Mouse (Mus musculus) liver, embryonic 15.5 days (tissue): ENCODE data around the gene Hapln1. TPM values are rescaled to one million over a fixed set of nuclear protein-coding genes. Genes with fewer than 3 reads are reported as not detected.

Experiments used
- ATAC-seq: fragments of 200-750 bp; cut with Nextera tagmentation; 2 replicates; pipeline ENCODE4 v1.8.0; 2017; ENCODE audit warnings: moderate number of reproducible peaks, mild to moderate bottlenecking, moderate library complexity; ENCODE audit not compliant: insufficient read depth
- H3K27ac ChIP-seq: fragments of 300-500 bp; sonication (generic); replicated peaks from 2 replicates; pipeline ENCODE4 v1.5.1; 2015; ENCODE audit warnings: mild to moderate bottlenecking, inconsistent platforms
- H3K27me3 ChIP-seq: fragments of 300-500 bp; sonication (generic); 2 replicates; pipeline ENCODE4 v1.6.1; 2015; ENCODE audit warnings: mild to moderate bottlenecking, inconsistent platforms
- H3K36me3 ChIP-seq: fragments of 300-500 bp; sonication (generic); replicated peaks from 2 replicates; pipeline ENCODE4 v1.6.1; 2015; ENCODE audit warnings: moderate library complexity, mild to moderate bottlenecking, inconsistent platforms
- H3K4me1 ChIP-seq: fragments of 300-500 bp; sonication (generic); replicated peaks from 2 replicates; pipeline ENCODE4 v1.6.1; 2015; ENCODE audit warnings: inconsistent platforms
- H3K4me2 ChIP-seq: fragments of 300-500 bp; sonication (generic); 2 replicates; pipeline ENCODE4 v1.6.1; 2015; ENCODE audit warnings: moderate library complexity, mild to moderate bottlenecking, inconsistent platforms
- H3K4me3 ChIP-seq: fragments of 300-500 bp; sonication (generic); replicated peaks from 2 replicates; pipeline ENCODE4 v1.5.1; 2015; ENCODE audit warnings: mild to moderate bottlenecking, inconsistent platforms
- H3K9ac ChIP-seq: fragments of 300-500 bp; sonication (generic); 2 replicates; pipeline ENCODE4 v1.6.1; 2015; ENCODE audit warnings: moderate library complexity, mild to moderate bottlenecking, inconsistent platforms
- H3K9me3 ChIP-seq: fragments of 300-500 bp; sonication (generic); replicated peaks from 2 replicates; pipeline ENCODE4 v1.6.1; 2016; ENCODE audit warnings: inconsistent platforms
- WGBS: fragments of 180-500 bp; shearing (Covaris S2); methylation state at CpG from one replicate; pipeline ENCODE4 v1.1.7; 2015; ENCODE audit warnings: mixed read lengths; ENCODE audit not compliant: insufficient replicate concordance; 5-methylcytosine and 5-hydroxymethylcytosine counted together
- polyA plus RNA-seq: library from polyadenylated mRNA; unstranded; fragments of >200 nt; fragmentation: Nextera tagmentation; extraction: Ambion mirVana; gene quantifications from 2 replicates; pipeline ENCODE4 v1.2.1, GENCODE M21; 2015

The Hapln1 gene
- polyA plus RNA-seq, 1 experiment from 2014 or later = 0.94 TPM

DNA sequence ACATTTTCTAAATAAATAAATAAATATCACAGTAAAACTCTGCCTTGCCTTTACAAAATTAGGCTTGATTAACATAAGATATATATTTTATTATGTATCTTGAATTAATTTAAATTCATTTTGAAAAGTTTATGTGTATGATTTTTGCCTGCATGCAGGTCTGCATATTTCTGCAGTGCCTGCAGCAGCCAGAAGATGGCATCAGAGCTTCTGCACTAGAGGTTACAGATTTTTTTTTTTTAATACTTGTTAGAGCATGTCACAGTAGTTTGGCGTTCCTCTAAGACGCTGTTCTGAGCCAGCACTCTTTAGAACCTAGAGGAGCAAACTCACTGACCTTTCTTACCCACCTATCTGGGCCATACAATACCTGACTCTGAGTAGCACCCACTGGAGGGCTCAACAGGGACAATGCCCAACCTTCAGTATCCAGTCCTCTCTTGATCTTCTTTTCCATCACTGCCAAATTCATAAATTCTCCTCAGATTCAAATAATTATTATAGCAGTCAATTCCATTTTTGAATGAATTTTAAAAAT is 8.7 kb downstream of the Hapln1 start:
- Histone ChIP-seq H3K36me3 (no peaks in the 10 kb centered on the region), H3K4me1 (no peaks in the 10 kb centered on the region), H3K9ac (no peak overlapping the region), H3K9me3 (no peaks in the 10 kb centered on the region), H3K27me3 (no peaks in the 10 kb centered on the region), H3K4me3 (no peak overlapping the region), H3K27ac (no peak overlapping the region), H3K4me2 (no peak overlapping the region)
- no peak for ATAC-seq
- WGBS = 11% methylated on average over 2 of the region's 2 CpGs

DNA sequence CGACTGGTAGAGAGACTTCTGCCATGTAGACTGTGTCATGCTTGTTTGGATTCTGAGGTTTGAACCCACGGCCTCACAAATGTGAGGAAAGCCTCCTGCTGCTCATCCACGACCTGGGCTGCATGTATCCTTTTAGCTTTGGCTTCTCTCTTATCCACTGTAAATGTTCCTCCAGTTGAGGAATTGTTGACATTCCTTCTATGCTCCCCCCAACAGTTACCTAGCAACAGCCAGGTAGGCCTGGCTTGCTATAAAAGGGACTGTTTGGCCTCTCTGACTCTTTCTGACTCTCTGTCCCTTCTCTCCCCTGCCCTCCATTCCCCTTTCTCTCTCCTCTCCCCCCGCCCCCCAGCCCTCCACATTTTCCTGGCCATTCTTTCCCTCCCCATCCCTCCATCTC is 9.9 kb downstream of the Hapln1 start:
- 50% methylated on average over 4 of the region's 4 CpGs for WGBS
- Histone ChIP-seq H3K27ac (no peak overlapping the region), H3K4me1 (no peaks in the 10 kb centered on the region), H3K9ac (no peak overlapping the region), H3K27me3 (no peaks in the 10 kb centered on the region), H3K9me3 (no peaks in the 10 kb centered on the region), H3K4me3 (no peak overlapping the region), H3K4me2 (no peak overlapping the region), H3K36me3 (no peaks in the 10 kb centered on the region)
- no peak for ATAC-seq

DNA sequence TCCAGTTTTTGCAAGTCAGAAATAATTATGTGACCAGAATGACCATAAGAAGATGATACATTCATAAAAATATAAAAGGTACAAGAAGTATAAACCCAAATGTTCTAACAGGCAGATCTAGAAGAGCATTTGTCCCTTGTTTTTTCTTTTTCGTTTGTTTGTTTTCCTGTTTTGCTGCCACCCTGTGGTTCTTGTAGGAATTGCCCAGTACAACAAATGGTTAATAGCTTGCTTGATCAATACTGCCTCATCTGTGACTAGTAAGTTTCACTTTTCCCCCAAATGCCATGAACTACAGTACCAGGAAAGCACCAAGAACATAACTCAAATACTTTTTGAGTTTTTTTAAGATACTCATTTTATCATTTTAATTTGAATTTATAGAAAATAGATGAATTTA is 11.9 kb downstream of the Hapln1 start:
- Histone ChIP-seq H3K9me3 (no peaks in the 10 kb centered on the region), H3K4me1 (no peaks in the 10 kb centered on the region), H3K36me3 (no peaks in the 10 kb centered on the region), H3K27me3 (no peaks in the 10 kb centered on the region), H3K4me2 (no peak overlapping the region), H3K4me3 (no peak overlapping the region), H3K27ac (no peak overlapping the region), H3K9ac (no peak overlapping the region)
- ATAC-seq = no peak
- 12% methylated on average over 1 of the region's 1 CpGs for WGBS

DNA sequence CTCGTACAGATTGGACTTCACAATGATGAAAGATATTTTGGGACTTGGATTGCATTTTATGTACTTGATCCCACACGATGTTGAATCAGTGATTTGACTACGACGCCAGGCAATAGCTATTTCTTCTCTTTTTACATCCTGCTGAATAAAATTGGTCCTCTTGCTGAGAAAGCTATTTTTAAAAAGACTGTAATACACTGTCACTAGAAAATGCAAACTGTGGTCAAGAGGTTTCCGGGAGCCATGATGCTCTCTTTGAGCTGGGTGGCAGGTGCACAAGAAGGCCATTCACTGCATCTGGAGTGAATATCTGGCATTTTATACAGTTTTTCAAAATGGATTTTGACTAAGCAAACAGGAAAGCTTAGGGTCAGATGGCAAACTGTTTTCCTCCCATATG is 24.9 kb downstream of the Hapln1 start:
- no peaks in the 10 kb centered on the region for H3K36me3 ChIP-seq
- WGBS = 73% methylated on average over 5 of the region's 5 CpGs
- no peak overlapping the region for H3K27ac ChIP-seq
- H3K4me1 ChIP-seq = no peaks in the 10 kb centered on the region
- no peak overlapping the region for H3K4me3 ChIP-seq
- H3K4me2 ChIP-seq = no peak overlapping the region
- H3K9ac ChIP-seq = no peak overlapping the region
- H3K9me3 ChIP-seq = no peaks in the 10 kb centered on the region
- no peaks in the 10 kb centered on the region for H3K27me3 ChIP-seq
- no peak for ATAC-seq

DNA sequence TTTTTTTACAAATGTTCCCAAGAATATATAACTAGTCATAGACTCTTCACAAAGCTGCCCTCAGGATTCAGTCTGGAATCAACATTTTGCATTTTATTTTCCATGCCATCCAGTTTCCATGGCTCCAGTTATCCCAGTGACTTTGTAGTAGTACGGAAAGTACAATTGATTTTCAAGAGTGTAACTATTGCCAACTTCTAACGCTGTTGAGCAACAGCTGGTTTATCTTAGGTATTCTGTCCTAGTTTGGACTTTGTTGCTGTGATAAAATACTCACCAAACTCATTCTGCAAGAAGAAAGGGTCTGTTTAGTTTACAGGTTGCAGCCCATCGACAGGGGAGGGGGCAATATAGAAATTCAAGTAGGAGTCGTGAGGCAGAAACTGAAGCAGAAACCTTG is 26.7 kb downstream of the Hapln1 start:
- H3K27me3 ChIP-seq = no peaks in the 10 kb centered on the region
- no peak overlapping the region for H3K4me3 ChIP-seq
- H3K36me3 ChIP-seq = no peaks in the 10 kb centered on the region
- no peaks in the 10 kb centered on the region for H3K4me1 ChIP-seq
- H3K9me3 ChIP-seq = no peaks in the 10 kb centered on the region
- ATAC-seq = no peak
- WGBS = 50% methylated on average over 4 of the region's 4 CpGs
- H3K4me2 ChIP-seq = no peak overlapping the region
- no peak overlapping the region for H3K9ac ChIP-seq
- no peak overlapping the region for H3K27ac ChIP-seq

DNA sequence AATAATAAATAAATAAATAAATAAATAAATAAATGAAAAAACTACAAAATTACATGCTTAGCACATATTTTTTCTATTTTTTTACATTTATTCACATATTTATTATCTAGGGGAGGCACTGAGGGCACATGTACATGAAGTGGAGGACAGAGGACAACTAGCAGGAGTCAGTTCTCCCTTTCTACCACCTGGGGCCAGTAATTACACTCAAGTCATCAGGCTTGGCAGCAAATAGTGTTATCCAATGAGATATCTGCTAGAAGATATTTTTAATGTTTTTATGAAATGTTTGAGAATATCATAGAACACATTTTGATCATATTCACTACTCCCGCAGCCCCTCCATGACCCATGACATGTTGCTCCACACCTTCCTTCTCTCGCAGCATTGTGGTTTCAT is 39.5 kb downstream of the Hapln1 start:
- no peak for ATAC-seq
- 78% methylated on average over 2 of the region's 2 CpGs for WGBS
- H3K4me1 ChIP-seq = no peaks in the 10 kb centered on the region
- no peak overlapping the region for H3K4me3 ChIP-seq
- H3K9ac ChIP-seq = no peak overlapping the region
- no peaks in the 10 kb centered on the region for H3K36me3 ChIP-seq
- H3K9me3 ChIP-seq = no peaks in the 10 kb centered on the region
- H3K27me3 ChIP-seq = no peaks in the 10 kb centered on the region
- no peak overlapping the region for H3K4me2 ChIP-seq
- H3K27ac ChIP-seq = no peak overlapping the region

DNA sequence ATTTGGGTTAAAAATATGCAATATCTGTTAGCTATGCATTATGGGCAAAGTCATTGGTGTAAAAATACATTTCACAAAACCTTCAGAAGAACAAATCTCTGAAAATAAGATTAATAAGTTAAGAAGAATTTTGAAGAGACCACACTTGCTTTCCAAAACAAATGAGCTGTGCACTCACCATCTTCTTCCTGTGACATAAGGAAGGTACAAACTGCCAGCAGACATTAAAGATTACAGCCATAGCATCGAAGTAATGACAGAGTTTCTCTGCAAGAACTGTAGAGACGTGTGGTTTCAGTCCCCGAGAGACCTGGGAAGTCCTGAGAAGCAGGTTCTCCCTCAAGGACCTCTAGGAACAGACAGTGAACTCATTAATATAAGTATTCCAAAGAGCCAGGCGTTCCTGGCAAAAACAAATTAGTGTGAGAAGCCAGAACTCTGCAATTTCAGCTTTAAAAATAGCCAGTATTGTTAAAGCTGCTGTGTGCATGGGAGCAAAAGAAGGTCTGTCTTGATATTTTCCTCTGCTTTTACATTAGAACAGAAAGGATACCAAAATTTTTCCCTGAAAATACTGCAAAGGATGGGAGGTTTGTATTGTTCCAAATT is 43.6 kb downstream of the Hapln1 start:
- no peaks in the 10 kb centered on the region for H3K9me3 ChIP-seq
- WGBS = 55% methylated on average over 4 of the region's 4 CpGs
- no peak for ATAC-seq

DNA sequence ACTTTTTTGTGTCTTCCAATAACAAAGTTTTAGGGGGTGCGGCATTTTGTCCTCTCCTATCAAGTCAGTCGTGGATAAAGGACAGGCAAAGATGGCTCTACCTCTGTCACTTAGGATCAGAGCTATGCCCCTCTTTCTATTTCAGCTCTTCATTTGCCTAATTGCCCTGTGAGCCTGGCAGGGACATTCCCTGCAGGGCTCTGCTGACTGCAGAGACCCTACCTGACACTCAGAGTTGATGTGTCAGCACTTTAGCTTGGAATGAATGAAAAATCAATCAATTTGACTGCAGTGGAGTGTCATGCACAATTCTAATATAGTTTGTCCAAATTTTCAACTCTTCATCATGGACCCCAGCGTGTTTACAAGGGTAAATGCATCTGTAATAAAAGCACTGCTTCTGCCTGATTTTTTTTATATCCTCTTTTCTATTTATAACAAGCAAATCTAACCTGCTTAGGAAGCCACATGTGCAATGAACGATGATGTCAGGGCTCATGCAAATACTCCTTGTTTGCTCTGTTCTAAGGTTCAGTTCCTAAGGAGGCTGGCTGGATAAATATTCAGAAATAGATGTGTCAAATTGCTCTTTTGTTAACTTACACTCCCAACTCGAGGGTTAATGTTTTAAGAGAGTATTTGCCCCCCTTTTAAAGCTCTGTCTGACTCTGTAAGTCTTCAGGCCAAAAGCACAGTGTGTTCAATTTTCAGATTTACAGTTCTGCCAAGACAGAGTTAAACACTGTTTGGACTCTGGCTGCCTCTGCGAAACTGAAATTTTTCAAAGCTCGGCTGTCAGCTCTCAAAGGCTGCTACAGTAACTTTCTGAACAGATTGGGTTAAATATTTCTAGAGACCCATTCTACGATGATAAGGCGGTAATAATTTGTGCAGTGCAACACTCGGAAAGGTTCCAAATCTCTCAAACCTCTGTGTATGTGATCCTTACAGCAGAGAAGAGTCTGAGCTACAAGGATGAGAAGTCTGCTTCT is 44.4 kb downstream of the Hapln1 start:
- Histone ChIP-seq H3K9me3 (no peaks in the 10 kb centered on the region), H3K4me3 (no peak overlapping the region), H3K27ac (no peak overlapping the region), H3K27me3 (no peaks in the 10 kb centered on the region), H3K36me3 (no peaks in the 10 kb centered on the region), H3K4me1 (no peaks in the 10 kb centered on the region), H3K9ac (no peak overlapping the region), H3K4me2 (peak overlapping the region; percentile 5; the same call in 1 of the 2 replicates)
- 52% methylated on average over 10 of the region's 10 CpGs for WGBS
- ATAC-seq = no peak

More for the DNA sequence above, 43.6 kb downstream of the Hapln1 start:
- H3K4me2 ChIP-seq = no peak overlapping the region
- no peak overlapping the region for H3K27ac ChIP-seq
- no peaks in the 10 kb centered on the region for H3K4me1 ChIP-seq
- no peak overlapping the region for H3K9ac ChIP-seq
- no peak overlapping the region for H3K4me3 ChIP-seq
- H3K36me3 ChIP-seq = no peaks in the 10 kb centered on the region
- H3K27me3 ChIP-seq = no peaks in the 10 kb centered on the region

DNA sequence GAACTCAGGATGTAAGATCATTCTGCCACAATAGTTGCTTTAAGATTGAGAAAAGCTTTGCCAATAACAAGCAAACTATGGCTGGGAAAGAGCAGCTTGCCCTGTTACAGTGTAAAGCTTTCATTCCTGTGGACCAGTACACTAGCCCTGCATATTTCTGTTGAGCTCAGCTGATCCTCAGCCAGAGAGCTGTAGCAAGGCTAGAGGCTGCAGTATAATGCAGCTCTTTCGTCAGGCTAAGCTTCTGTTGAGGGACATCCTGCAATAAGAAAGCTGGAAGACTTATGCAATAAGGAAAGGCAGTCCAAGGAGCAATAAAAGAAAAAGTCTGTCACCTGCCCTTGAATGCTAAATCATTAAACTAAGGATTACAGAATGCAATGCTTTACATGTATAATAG is 45.5 kb downstream of the Hapln1 start:
- Histone ChIP-seq H3K4me1 (no peaks in the 10 kb centered on the region), H3K27ac (no peak overlapping the region), H3K9ac (no peak overlapping the region), H3K36me3 (no peaks in the 10 kb centered on the region), H3K4me2 (no peak overlapping the region), H3K4me3 (no peak overlapping the region), H3K27me3 (no peaks in the 10 kb centered on the region), H3K9me3 (no peaks in the 10 kb centered on the region)
- WGBS = 47% methylated on average over 1 of the region's 1 CpGs
- ATAC-seq = no peak

DNA sequence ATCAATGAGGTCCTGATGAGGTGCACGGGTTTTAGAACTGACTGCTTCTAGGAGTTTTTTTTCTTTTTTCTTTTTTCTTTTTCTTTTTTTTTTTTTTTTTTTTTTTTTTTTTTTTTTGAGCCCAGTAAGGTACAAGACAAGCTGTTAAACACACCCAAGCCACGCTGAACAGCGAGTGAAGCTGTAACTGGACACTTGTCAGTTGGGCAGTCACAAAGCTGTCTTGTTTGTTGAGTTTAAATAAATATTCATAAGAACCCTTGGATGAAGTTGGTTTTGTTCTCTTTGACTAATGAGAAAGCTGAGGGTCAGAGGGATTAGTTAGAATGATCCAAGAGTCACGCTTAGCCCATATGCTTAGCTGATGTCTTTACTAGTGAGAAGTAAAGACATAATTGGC is 55.5 kb downstream of the Hapln1 start:
- H3K4me3 ChIP-seq = no peak overlapping the region
- WGBS = 55% methylated on average over 4 of the region's 4 CpGs
- no peaks in the 10 kb centered on the region for H3K4me1 ChIP-seq
- H3K9me3 ChIP-seq = no peaks in the 10 kb centered on the region
- no peak overlapping the region for H3K9ac ChIP-seq
- H3K27me3 ChIP-seq = no peaks in the 10 kb centered on the region
- H3K4me2 ChIP-seq = no peak overlapping the region
- no peaks in the 10 kb centered on the region for H3K36me3 ChIP-seq
- no peak overlapping the region for H3K27ac ChIP-seq
- no peak for ATAC-seq

DNA sequence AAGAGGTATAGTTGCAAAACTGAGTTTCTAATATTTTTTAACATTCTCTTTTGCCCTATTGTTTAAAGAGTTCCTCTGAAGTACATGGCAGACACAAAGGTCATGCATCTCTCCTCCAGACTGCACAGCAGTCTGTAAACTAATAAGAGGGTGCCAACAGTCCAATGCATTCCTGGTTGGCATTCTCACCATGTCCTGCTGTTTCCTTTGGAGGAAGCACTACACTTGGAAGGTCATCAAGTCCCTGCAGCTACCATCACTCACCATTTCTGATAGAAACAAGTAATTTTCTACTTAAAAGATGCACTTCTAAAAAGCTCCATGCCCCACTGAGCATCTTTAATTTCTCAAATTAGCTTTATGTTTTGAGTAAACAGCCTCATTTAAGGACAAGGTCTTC is 57.8 kb downstream of the Hapln1 start:
- ATAC-seq = no peak

More for the DNA sequence above, 57.8 kb downstream of the Hapln1 start:
- Histone ChIP-seq H3K4me2 (no peak overlapping the region), H3K4me3 (no peak overlapping the region), H3K9ac (no peak overlapping the region), H3K27ac (no peak overlapping the region), H3K9me3 (no peaks in the 10 kb centered on the region), H3K27me3 (no peaks in the 10 kb centered on the region), H3K36me3 (no peaks in the 10 kb centered on the region), H3K4me1 (no peaks in the 10 kb centered on the region)
